Mouse (Mus musculus) neural tube, embryonic 10.5 days (tissue): Measurements from ENCODE around the gene Olfr992.
"Not testable (repeated sequence)": the region's sequence is repeated elsewhere in the genome, so short reads cannot be mapped to it uniquely, and the experiment has no call there.

Source experiments
- DNase-seq: peaks from one replicate; pipeline ENCODE4 v3.0.0-alpha.2; 2017; ENCODE audit warnings: low spot score; ENCODE audit errors: extremely low spot score

Gene Olfr992

GRCm38 (mm10) chr2:85409369-85409768 lies at the start of gene Olfr992:
TSS of gene Olfr992 (minus strand) at chr2:85409469.
- no peak for DNase-seq

- DNase-seq: no peak
Observed at GRCm38 (mm10) chr2:85443539-85443938, 34.3 kb upstream of the Olfr992 start, which contains the start of gene Olfr995. TSS of gene Olfr995 (minus strand) at chr2:85443639.

DNA sequence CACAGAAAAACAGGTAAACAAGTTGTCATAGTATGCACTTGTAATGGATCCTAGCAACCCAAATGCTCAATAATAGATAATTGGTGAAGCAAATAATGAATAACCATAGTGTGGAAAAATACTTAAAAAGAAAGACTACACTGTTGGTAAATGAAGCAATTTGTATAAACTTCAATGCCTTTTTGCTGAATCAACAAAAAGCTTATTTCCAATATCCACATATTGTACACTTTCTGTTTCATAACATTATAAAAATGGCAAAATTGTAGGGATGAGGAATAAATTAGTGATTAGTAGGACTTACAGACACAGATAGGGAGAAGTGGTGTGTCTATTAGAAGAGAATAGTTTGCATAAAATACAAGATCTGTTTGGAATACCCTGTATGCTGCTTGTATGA lies 33.3 kb upstream of the Olfr992 start:
- DNase-seq: no peak

GRCm38 (mm10) chr2:85436351-85436750 lies 27.1 kb upstream of the Olfr992 start, which contains the start of gene Olfr994:
TSS of gene Olfr994 (minus strand) at chr2:85436451.
- DNase-seq: no peak

- DNase-seq: no peak
Observed at GRCm38 (mm10) chr2:85425893-85426292, 16.6 kb upstream of the Olfr992 start.

GRCm38 (mm10) chr2:85414777-85415176 lies 5.5 kb upstream of the Olfr992 start, which contains the start of gene Olfr993:
TSS of gene Olfr993 (minus strand) at chr2:85414877.
- DNase-seq: no peak

DNA sequence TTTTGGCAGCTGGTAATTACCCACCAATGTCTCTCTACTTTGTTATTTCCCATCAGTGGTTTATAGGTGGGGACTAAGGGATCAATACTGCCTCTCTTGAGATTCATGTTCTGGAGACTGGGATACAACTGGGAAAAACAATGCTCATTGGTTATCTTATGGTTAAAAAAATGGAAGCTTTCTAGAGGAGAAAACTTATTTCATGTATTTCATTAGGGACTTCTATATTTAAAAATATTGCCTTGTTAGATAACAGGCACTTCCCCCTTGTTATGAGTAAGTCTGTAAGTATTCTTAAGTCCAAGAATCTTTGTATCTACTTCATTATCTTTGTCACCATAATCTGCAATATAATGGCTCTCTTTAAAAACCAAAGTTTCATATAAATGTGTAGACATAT lies 46.1 kb downstream of the Olfr992 start, which contains the start of gene Olfr988:
TSS of gene Olfr988 (minus strand) at position 101 of the 400 bp plus-strand sequence.
- DNase-seq: not testable (repeated sequence)
